Comparison of ENCODE assay signal across 24 mouse cellular contexts in genomic region chr5:115669974-115670373, GRCm38 (mm10). TPM values are rescaled to one million over a fixed set of nuclear protein-coding genes. Genes with fewer than 3 reads are reported as not detected.
DNase-seq lines count a peak whose midpoint lies in the region; ATAC-seq and TF ChIP-seq lines count a peak whose summit lies in the region.
"Had no signal": no experiment of that assay in that cellular context is flagged by ENCODE, and none has a peak within 500 bp of the region (broad histone marks: within the 10 kb centered on the region; RNA-seq: fewer than 3 reads in every experiment).

No protein-coding gene starts in this region.

- TF ChIP-seq EP300 in liver, postnatal 0 days (IDR thresholded peaks at IDR 0.05; ENCODE audit: low read depth): no peak

- no peak overlapping the region for H3K4me3 ChIP-seq in heart, embryonic 10.5 days
- H3K4me3 ChIP-seq in liver, postnatal 0 days (ENCODE audit: low read depth, low read length): no peak overlapping the region
- H3K4me3 ChIP-seq in limb, embryonic 10.5 days: no peak overlapping the region
- no peak overlapping the region for H3K4me3 ChIP-seq in layer of hippocampus, adult 2 months
- H3K4me3 ChIP-seq: embryonic facial prominence, embryonic 12.5 days; embryonic facial prominence, embryonic 15.5 days; heart, adult 2 months; hindbrain, embryonic 13.5 days had no signal

- H3K9me3 ChIP-seq in heart, embryonic 10.5 days: no peaks in the 10 kb centered on the region
- H3K9me3 ChIP-seq in liver, postnatal 0 days (ENCODE audit: low read length): no peaks in the 10 kb centered on the region
- no peaks in the 10 kb centered on the region for H3K9me3 ChIP-seq in limb, embryonic 10.5 days (replicated peaks)
- H3K9me3 ChIP-seq: embryonic facial prominence, embryonic 12.5 days; embryonic facial prominence, embryonic 15.5 days; hindbrain, embryonic 13.5 days had no signal

- peaks cover 39% of the 10 kb centered on the region; the same call in 1 of the 2 replicates for H3K27me3 ChIP-seq in heart, embryonic 10.5 days (ENCODE audit: insufficient read depth, poor library complexity, severe bottlenecking)
- H3K27me3 ChIP-seq in liver, postnatal 0 days (ENCODE audit: insufficient read depth, low read length): no peaks in the 10 kb centered on the region
- H3K27me3 ChIP-seq in limb, embryonic 10.5 days (ENCODE audit: low read depth, poor library complexity, severe bottlenecking): 0 out of 2 replicates have a peak, but pooled peaks cover 3% of the 10 kb centered on the region
- H3K27me3 ChIP-seq: embryonic facial prominence, embryonic 15.5 days; hindbrain, embryonic 13.5 days had no signal

- no peak overlapping the region for H3K4me2 ChIP-seq in liver, postnatal 0 days (ENCODE audit: low read depth, low read length)
- H3K4me2 ChIP-seq: embryonic facial prominence, embryonic 12.5 days; embryonic facial prominence, embryonic 15.5 days; heart, embryonic 11.5 days; hindbrain, embryonic 13.5 days had no signal

- no peak overlapping the region; the same call in 1 of the 2 replicates for H3K27ac ChIP-seq in heart, embryonic 10.5 days
- no peak overlapping the region for H3K27ac ChIP-seq in liver, postnatal 0 days (ENCODE audit: low read depth)
- no peak overlapping the region for H3K27ac ChIP-seq in limb, embryonic 10.5 days
- H3K27ac ChIP-seq in layer of hippocampus, adult 2 months: no peak overlapping the region
- H3K27ac ChIP-seq: embryonic facial prominence, embryonic 12.5 days; embryonic facial prominence, embryonic 15.5 days; heart, adult 2 months; hindbrain, embryonic 13.5 days had no signal

- H3K36me3 ChIP-seq in heart, embryonic 10.5 days: no peaks in the 10 kb centered on the region
- H3K36me3 ChIP-seq in liver, postnatal 0 days (replicated peaks; ENCODE audit: insufficient read depth, low read length): no peaks in the 10 kb centered on the region
- no peaks in the 10 kb centered on the region for H3K36me3 ChIP-seq in limb, embryonic 10.5 days
- H3K36me3 ChIP-seq: embryonic facial prominence, embryonic 12.5 days; embryonic facial prominence, embryonic 15.5 days; G1E had no signal

- 81% methylated on average over 11 of the region's 11 CpGs for WGBS in heart, embryonic 10.5 days
- WGBS in liver, postnatal 0 days (ENCODE audit: insufficient replicate concordance): 77% methylated on average over 11 of the region's 11 CpGs
- WGBS in limb, embryonic 10.5 days: 89% methylated on average over 11 of the region's 11 CpGs

- H3K4me1 ChIP-seq in heart, embryonic 10.5 days: peaks cover 24% of the 10 kb centered on the region
- H3K4me1 ChIP-seq in liver, postnatal 0 days (ENCODE audit: insufficient read depth): no peaks in the 10 kb centered on the region
- H3K4me1 ChIP-seq in limb, embryonic 10.5 days: peaks cover 12% of the 10 kb centered on the region; the same call in 1 of the 2 replicates
- H3K4me1 ChIP-seq: embryonic facial prominence, embryonic 12.5 days had no signal

- no peak for TF ChIP-seq CTCF in liver, postnatal 0 days (IDR thresholded peaks at IDR 0.05; ENCODE audit: low read depth)
- TF ChIP-seq CTCF in layer of hippocampus, adult 2 months (conservative IDR thresholded peaks at IDR 0.05): no peak

- peak; percentile 55 for DNase-seq in heart, embryonic 10.5 days (ENCODE audit: low spot score)
- no peak for DNase-seq in heart, postnatal 4 days
- peak; percentile 1 for DNase-seq in liver
- no peak for DNase-seq in liver, postnatal 0 days
- peak; percentile 19 for DNase-seq in limb, embryonic 10.5 days (ENCODE audit: low spot score)
- no peak for DNase-seq in Muller cell, postnatal 12 days (ENCODE audit: inconsistent ontology term)
- DNase-seq in layer of hippocampus, adult 2 months (ENCODE audit: low spot score in 2 of 2): no peak
- DNase-seq: adrenal gland, adult 2 months; adrenal gland, postnatal 14 days; B cell, adult 2 months; cerebellum, adult 11 months; cerebellum, adult 9-11 months; cerebellum, postnatal 25 days; forebrain, postnatal 0 days; gastrocnemius, postnatal 25 days; heart, adult 2 months; heart, postnatal 36 days had no signal

- ATAC-seq in liver, postnatal 0 days: no peak
- ATAC-seq: forebrain, embryonic 14.5 days; forebrain, postnatal 0 days; hindbrain, embryonic 16.5 days had no signal

- no peak overlapping the region for H3K9ac ChIP-seq in liver, postnatal 0 days (replicated peaks)
- H3K9ac ChIP-seq: embryonic facial prominence, embryonic 12.5 days; embryonic facial prominence, embryonic 15.5 days; forebrain, postnatal 0 days; hindbrain, embryonic 13.5 days had no signal

RNA-seq across cellular contexts. Expression of gene Rab35, which starts 38.3 kb away (rescaled TPM):
- polyA plus RNA-seq in heart, embryonic 10.5 days (2016; fragmentation: Nextera tagmentation; extraction: Ambion mirVana): 16.5 and 18.8 TPM in 2 replicates
- 10 to 100 TPM; 56.8 to 58.2 TPM for total RNA-seq in heart, postnatal 4 days (2021)
- 7.6 and 8.6 TPM in 2 replicates for polyA plus RNA-seq in liver, postnatal 0 days (2015; fragmentation: Nextera tagmentation; extraction: Ambion mirVana)
- polyA plus RNA-seq in limb, embryonic 10.5 days (2016; fragmentation: Nextera tagmentation; extraction: Ambion mirVana): 14.9 and 15.4 TPM in 2 replicates
- 10 to 100 TPM; 85.6 to 98.6 TPM for total RNA-seq in layer of hippocampus, adult 2 months (2021)

Comparison
In these comparisons a context has a peak if more than half of its experiments do, and no peak if none do; other contexts are left out.
1. DNase-seq: peak in heart, embryonic 10.5 days (single experiment), liver (single experiment) and limb, embryonic 10.5 days (single experiment); none in heart, postnatal 4 days (single experiment), liver, postnatal 0 days (single experiment), Muller cell, postnatal 12 days (single experiment) and layer of hippocampus, adult 2 months (0 of 2).